Mouse (Mus musculus): Measurements from ENCODE around the gene Olfr250. TPM values are rescaled to one million over a fixed set of nuclear protein-coding genes. Genes with fewer than 3 reads are reported as not detected.
"Not testable (repeated sequence)": the region's sequence is repeated elsewhere in the genome, so short reads cannot be mapped to it uniquely, and the experiment has no call there.

Olfr250 gene
- not detected in 2 replicates for polyA plus RNA-seq (2015; fragmentation: Nextera tagmentation; extraction: Ambion mirVana)

DNA sequence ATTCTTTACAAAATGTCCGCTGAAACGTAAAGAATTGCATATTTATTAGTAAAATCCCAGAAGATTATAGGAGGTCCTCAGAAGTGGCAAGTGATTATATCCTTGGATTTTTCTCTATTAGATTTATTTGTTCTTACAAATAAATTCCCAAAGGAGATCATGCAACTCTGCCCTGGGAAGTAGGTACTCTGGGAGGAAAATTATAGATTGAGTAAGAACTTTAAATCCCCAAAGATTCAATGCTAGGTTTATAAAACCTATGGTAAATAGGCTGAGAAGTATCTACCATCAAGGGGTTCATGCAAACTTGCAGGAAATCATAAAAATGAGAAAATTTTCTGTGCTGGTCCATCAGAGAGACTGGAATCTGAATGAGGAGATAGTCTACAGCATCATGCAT is at the start of gene Olfr250:
Gene Olfr250 (plus strand): TSS at position 301 of the 400 bp plus-strand sequence.
- Histone ChIP-seq H3K27ac (ENCODE audit: low read length) (no peak within 1 kb of the TSS), H3K9me3 (ENCODE audit: control insufficient read depth, low read length) (no peaks in the 10 kb centered on the region), H3K4me3 (ENCODE audit: low read length) (no peak within 1 kb of the TSS), H3K4me2 (ENCODE audit: low read depth, low read length) (no peak within 1 kb of the TSS), H3K27me3 (ENCODE audit: control insufficient read depth, insufficient read depth, low read depth, low read length) (no peaks in the 10 kb centered on the region), H3K36me3 (ENCODE audit: control insufficient read depth, insufficient read depth, low read length) (no peaks in the 10 kb centered on the region), H3K9ac (ENCODE audit: low read length) (no peak within 1 kb of the TSS), H3K4me1 (replicated peaks; ENCODE audit: control insufficient read depth, insufficient read depth, low read length) (no peaks in the 10 kb centered on the region)
- 82% methylated on average over 2 of the region's 2 CpGs for WGBS
- ATAC-seq (ENCODE audit: low read depth): no peak

DNA sequence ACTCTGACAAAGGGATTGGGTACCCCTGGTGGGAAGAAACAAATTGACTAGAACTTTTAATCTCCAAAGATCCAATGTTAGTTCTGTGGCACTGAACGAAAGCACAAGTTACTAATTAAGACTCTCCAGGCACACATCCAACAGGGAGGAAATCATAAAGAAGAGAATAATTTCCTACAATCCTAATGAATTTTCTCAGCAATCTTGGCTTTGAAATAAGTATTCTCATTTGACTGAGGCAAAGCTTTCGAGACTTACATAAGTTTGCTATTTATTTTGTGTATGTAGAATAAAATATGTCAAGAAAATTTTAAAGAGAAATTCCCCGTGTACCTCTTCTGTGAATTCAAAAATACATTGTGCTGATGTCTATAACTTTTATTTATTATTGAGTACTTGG is 37.9 kb upstream of the Olfr250 start, which contains the start of gene Olfr25:
Gene Olfr25 (plus strand): TSS at position 301 of the 400 bp plus-strand sequence.
- H3K4me2 ChIP-seq (ENCODE audit: low read depth, low read length): no peak within 1 kb of the TSS
- no peak within 1 kb of the TSS for H3K9ac ChIP-seq (ENCODE audit: low read length)
- H3K9me3 ChIP-seq (ENCODE audit: control insufficient read depth, low read length): no peaks in the 10 kb centered on the region
- WGBS: 70% methylated on average over 3 of the region's 3 CpGs
- ATAC-seq (ENCODE audit: low read depth): no peak
- H3K27ac ChIP-seq (ENCODE audit: low read length): no peak within 1 kb of the TSS
- H3K4me3 ChIP-seq (ENCODE audit: low read length): no peak within 1 kb of the TSS
- H3K4me1 ChIP-seq (replicated peaks; ENCODE audit: control insufficient read depth, insufficient read depth, low read length): no peaks in the 10 kb centered on the region
- H3K27me3 ChIP-seq (ENCODE audit: control insufficient read depth, insufficient read depth, low read depth, low read length): no peaks in the 10 kb centered on the region
- H3K36me3 ChIP-seq (ENCODE audit: control insufficient read depth, insufficient read depth, low read length): no peaks in the 10 kb centered on the region

- no peak for ATAC-seq (ENCODE audit: low read depth)
- Histone ChIP-seq H3K36me3 (ENCODE audit: control insufficient read depth, insufficient read depth, low read length) (no peaks in the 10 kb centered on the region), H3K9me3 (ENCODE audit: control insufficient read depth, low read length) (no peaks in the 10 kb centered on the region), H3K27ac (ENCODE audit: low read length) (no peak within 1 kb of the TSS), H3K4me2 (ENCODE audit: low read depth, low read length) (no peak within 1 kb of the TSS), H3K4me1 (replicated peaks; ENCODE audit: control insufficient read depth, insufficient read depth, low read length) (no peaks in the 10 kb centered on the region), H3K27me3 (ENCODE audit: control insufficient read depth, insufficient read depth, low read depth, low read length) (no peaks in the 10 kb centered on the region), H3K9ac (ENCODE audit: low read length) (no peak within 1 kb of the TSS), H3K4me3 (ENCODE audit: low read length) (no peak within 1 kb of the TSS)
- WGBS: 97% methylated on average over 4 of the region's 4 CpGs
Observed at GRCm38 (mm10) chr9:38348111-38348510, 18.6 kb upstream of the Olfr250 start, which contains the start of gene Olfr898. Gene Olfr898, plus strand, starts transcription at chr9:38348411.

- Histone ChIP-seq H3K4me1 (replicated peaks; ENCODE audit: control insufficient read depth, insufficient read depth, low read length) (no peaks in the 10 kb centered on the region), H3K27me3 (ENCODE audit: control insufficient read depth, insufficient read depth, low read depth, low read length) (no peaks in the 10 kb centered on the region), H3K27ac (ENCODE audit: low read length) (no peak within 1 kb of the TSS), H3K36me3 (ENCODE audit: control insufficient read depth, insufficient read depth, low read length) (no peaks in the 10 kb centered on the region), H3K9me3 (ENCODE audit: control insufficient read depth, low read length) (no peaks in the 10 kb centered on the region), H3K4me3 (ENCODE audit: low read length) (no peak within 1 kb of the TSS), H3K4me2 (ENCODE audit: low read depth, low read length) (no peak within 1 kb of the TSS), H3K9ac (ENCODE audit: low read length) (no peak within 1 kb of the TSS)
- no peak for ATAC-seq (ENCODE audit: low read depth)
- 42% methylated on average over 2 of the region's 2 CpGs for WGBS
Observed at GRCm38 (mm10) chr9:38376786-38377185, 10.1 kb downstream of the Olfr250 start, which contains the start of gene Olfr251. Gene Olfr251, plus strand, starts transcription at chr9:38377086.

- H3K4me1 ChIP-seq (replicated peaks; ENCODE audit: control insufficient read depth, insufficient read depth, low read length): no peaks in the 10 kb centered on the region
- 77% methylated on average over 1 of the region's 1 CpGs for WGBS
- no peak within 1 kb of the TSS for H3K27ac ChIP-seq (ENCODE audit: low read length)
- H3K9ac ChIP-seq (ENCODE audit: low read length): no peak within 1 kb of the TSS
- H3K36me3 ChIP-seq (ENCODE audit: control insufficient read depth, insufficient read depth, low read length): no peaks in the 10 kb centered on the region
- H3K4me2 ChIP-seq (ENCODE audit: low read depth, low read length): no peak within 1 kb of the TSS
- H3K9me3 ChIP-seq (ENCODE audit: control insufficient read depth, low read length): no peaks in the 10 kb centered on the region
- H3K4me3 ChIP-seq (ENCODE audit: low read length): no peak within 1 kb of the TSS
- no peak for ATAC-seq (ENCODE audit: low read depth)
- no peaks in the 10 kb centered on the region for H3K27me3 ChIP-seq (ENCODE audit: control insufficient read depth, insufficient read depth, low read depth, low read length)
Observed at GRCm38 (mm10) chr9:38401398-38401797, 34.7 kb downstream of the Olfr250 start, which contains the start of gene Olfr147. Gene Olfr147, plus strand, starts transcription at chr9:38401698.

GRCm38 (mm10) chr9:38407502-38407901 is 40.8 kb downstream of the Olfr250 start:
- not testable (repeated sequence) for ATAC-seq (ENCODE audit: low read depth); H3K36me3 ChIP-seq (ENCODE audit: control insufficient read depth, insufficient read depth, low read length); H3K4me3 ChIP-seq (ENCODE audit: low read length)

GRCm38 (mm10) chr9:38413502-38413901 is 46.8 kb downstream of the Olfr250 start:
- not testable (repeated sequence) for H3K36me3 ChIP-seq (ENCODE audit: control insufficient read depth, insufficient read depth, low read length); H3K9ac ChIP-seq (ENCODE audit: low read length); H3K27me3 ChIP-seq (ENCODE audit: control insufficient read depth, insufficient read depth, low read depth, low read length); H3K4me3 ChIP-seq (ENCODE audit: low read length); H3K4me2 ChIP-seq (ENCODE audit: low read depth, low read length); H3K9me3 ChIP-seq (ENCODE audit: control insufficient read depth, low read length); ATAC-seq (ENCODE audit: low read depth); H3K27ac ChIP-seq (ENCODE audit: low read length); H3K4me1 ChIP-seq (replicated peaks; ENCODE audit: control insufficient read depth, insufficient read depth, low read length)
- 86% methylated on average over 14 of the region's 14 CpGs for WGBS

More at GRCm38 (mm10) chr9:38407502-38407901, 40.8 kb downstream of the Olfr250 start:
- not testable (repeated sequence) for H3K4me1 ChIP-seq (replicated peaks; ENCODE audit: control insufficient read depth, insufficient read depth, low read length); H3K27ac ChIP-seq (ENCODE audit: low read length); H3K27me3 ChIP-seq (ENCODE audit: control insufficient read depth, insufficient read depth, low read depth, low read length); H3K4me2 ChIP-seq (ENCODE audit: low read depth, low read length); H3K9ac ChIP-seq (ENCODE audit: low read length); H3K9me3 ChIP-seq (ENCODE audit: control insufficient read depth, low read length)
- WGBS: 90% methylated on average over 3 of the region's 3 CpGs

Other genes with a start within 250 kb of the Olfr250 start
- gene Olfr890, start 224.4 kb upstream of the Olfr250 start, polyA plus RNA-seq (2015; fragmentation: Nextera tagmentation; extraction: Ambion mirVana): not detected in 2 replicates
- not detected in 2 replicates for gene Olfr891, start 186.1 kb upstream of the Olfr250 start, polyA plus RNA-seq (2015; fragmentation: Nextera tagmentation; extraction: Ambion mirVana)
- not detected in 2 replicates for gene Olfr893, start 158.5 kb upstream of the Olfr250 start, polyA plus RNA-seq (2015; fragmentation: Nextera tagmentation; extraction: Ambion mirVana)
- gene Olfr894, start 148.8 kb upstream of the Olfr250 start, polyA plus RNA-seq (2015; fragmentation: Nextera tagmentation; extraction: Ambion mirVana): not detected in 2 replicates
- not detected in 2 replicates for gene Olfr143, start 114.1 kb upstream of the Olfr250 start, polyA plus RNA-seq (2015; fragmentation: Nextera tagmentation; extraction: Ambion mirVana)
- not detected in 2 replicates for gene Olfr895, start 99.0 kb upstream of the Olfr250 start, polyA plus RNA-seq (2015; fragmentation: Nextera tagmentation; extraction: Ambion mirVana)
- not detected in 2 replicates for gene Olfr896-ps1, start 75.8 kb upstream of the Olfr250 start, polyA plus RNA-seq (2015; fragmentation: Nextera tagmentation; extraction: Ambion mirVana)
- gene Olfr25, start 37.8 kb upstream of the Olfr250 start, polyA plus RNA-seq (2015; fragmentation: Nextera tagmentation; extraction: Ambion mirVana): not detected in 2 replicates
- not detected in 2 replicates for gene Olfr898, start 18.5 kb upstream of the Olfr250 start, polyA plus RNA-seq (2015; fragmentation: Nextera tagmentation; extraction: Ambion mirVana)
- gene Olfr251, start 10.2 kb downstream of the Olfr250 start, polyA plus RNA-seq (2015; fragmentation: Nextera tagmentation; extraction: Ambion mirVana): not detected in 2 replicates
- gene Olfr147, start 34.8 kb downstream of the Olfr250 start, polyA plus RNA-seq (2015; fragmentation: Nextera tagmentation; extraction: Ambion mirVana): not detected in 2 replicates
- not detected in 2 replicates for gene Olfr901, start 62.6 kb downstream of the Olfr250 start, polyA plus RNA-seq (2015; fragmentation: Nextera tagmentation; extraction: Ambion mirVana)
- not detected in 2 replicates for gene Olfr902, start 80.8 kb downstream of the Olfr250 start, polyA plus RNA-seq (2015; fragmentation: Nextera tagmentation; extraction: Ambion mirVana)
- not detected in 2 replicates for gene Olfr904, start 96.2 kb downstream of the Olfr250 start, polyA plus RNA-seq (2015; fragmentation: Nextera tagmentation; extraction: Ambion mirVana)
- gene Olfr905, start 104.2 kb downstream of the Olfr250 start, polyA plus RNA-seq (2015; fragmentation: Nextera tagmentation; extraction: Ambion mirVana): not detected in 2 replicates
- not detected in 2 replicates for gene Olfr906, start 120.2 kb downstream of the Olfr250 start, polyA plus RNA-seq (2015; fragmentation: Nextera tagmentation; extraction: Ambion mirVana)
- gene Olfr907, start 128.9 kb downstream of the Olfr250 start, polyA plus RNA-seq (2015; fragmentation: Nextera tagmentation; extraction: Ambion mirVana): not detected in 2 replicates
- gene Olfr911-ps1, start 154.7 kb downstream of the Olfr250 start, polyA plus RNA-seq (2015; fragmentation: Nextera tagmentation; extraction: Ambion mirVana): not detected in 2 replicates
- not detected in 2 replicates for gene Olfr910, start 171.0 kb downstream of the Olfr250 start, polyA plus RNA-seq (2015; fragmentation: Nextera tagmentation; extraction: Ambion mirVana)
- not detected in 2 replicates for gene Olfr912, start 213.3 kb downstream of the Olfr250 start, polyA plus RNA-seq (2015; fragmentation: Nextera tagmentation; extraction: Ambion mirVana)
- gene Olfr913, start 225.9 kb downstream of the Olfr250 start, polyA plus RNA-seq (2015; fragmentation: Nextera tagmentation; extraction: Ambion mirVana): not detected in 2 replicates
- not detected in 2 replicates for gene Olfr914, start 238.2 kb downstream of the Olfr250 start, polyA plus RNA-seq (2015; fragmentation: Nextera tagmentation; extraction: Ambion mirVana)